Mouse (Mus musculus): ENCODE measurements at regions not wholly inside any gene's neighbourhood (a gene's known extent, or its start where the extent isn't known, plus 50 kb on each side); places are given as distances from the start of the nearest gene placed in this dataset.

- no peaks in the 10 kb centered on the region for H3K27me3 ChIP-seq (ENCODE audit: control insufficient read depth, insufficient read depth, low read length)
- H3K4me3 ChIP-seq (ENCODE audit: control insufficient read depth, low read depth, low read length): no peak overlapping the region
- no peaks in the 10 kb centered on the region for H3K36me3 ChIP-seq (ENCODE audit: control insufficient read depth, insufficient read depth, low read length)
- H3K27ac ChIP-seq (ENCODE audit: control insufficient read depth, insufficient read depth, low read depth, low read length): no peak overlapping the region
- TF ChIP-seq CTCF (IDR thresholded peaks at IDR 0.05; ENCODE audit: control insufficient read depth, insufficient read depth, insufficient replicate concordance, low read depth, low read length) (no peak), POLR2A (IDR thresholded peaks at IDR 0.05; ENCODE audit: control insufficient read depth, low read depth, low read length) (no peak)
- no peaks in the 10 kb centered on the region for H3K4me1 ChIP-seq (ENCODE audit: control insufficient read depth, insufficient read depth, low read length)
Observed at GRCm38 (mm10) chr15:62778899-62779298, 1066.1 kb downstream of the Gsdmc2 start.

DNA sequence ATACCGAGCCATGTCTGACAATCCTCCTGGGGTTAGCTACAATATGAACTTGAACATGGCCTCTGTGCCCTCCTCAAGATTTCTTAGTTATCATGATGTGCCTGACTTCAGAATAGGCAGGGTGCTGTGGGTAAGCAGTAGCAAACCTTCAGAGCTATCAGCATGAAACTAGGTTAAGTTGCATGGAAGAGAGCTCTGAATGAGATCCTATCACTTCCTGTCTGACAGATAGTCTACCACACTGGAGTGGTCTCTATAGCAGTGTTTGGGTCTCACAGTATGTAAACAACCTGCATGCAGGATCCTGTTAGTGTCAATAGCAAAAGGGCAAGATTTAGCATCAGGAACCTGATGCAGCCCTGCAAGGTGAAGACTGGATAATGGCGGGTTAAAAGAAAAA is 1092.3 kb downstream of the Gsdmc2 start:
- Histone ChIP-seq H3K36me3 (ENCODE audit: control insufficient read depth, insufficient read depth, low read length) (no peaks in the 10 kb centered on the region), H3K4me1 (ENCODE audit: control insufficient read depth, insufficient read depth, low read length) (no peaks in the 10 kb centered on the region), H3K27me3 (ENCODE audit: control insufficient read depth, insufficient read depth, low read length) (no peaks in the 10 kb centered on the region), H3K27ac (ENCODE audit: control insufficient read depth, insufficient read depth, low read depth, low read length) (no peak overlapping the region), H3K4me3 (ENCODE audit: control insufficient read depth, low read depth, low read length) (no peak overlapping the region)
- TF ChIP-seq POLR2A (IDR thresholded peaks at IDR 0.05; ENCODE audit: control insufficient read depth, low read depth, low read length): no peak
- no peak for TF ChIP-seq CTCF (IDR thresholded peaks at IDR 0.05; ENCODE audit: control insufficient read depth, insufficient read depth, insufficient replicate concordance, low read depth, low read length)

- no peak overlapping the region for H3K27ac ChIP-seq (ENCODE audit: control insufficient read depth, insufficient read depth, low read depth, low read length)
- no peaks in the 10 kb centered on the region for H3K4me1 ChIP-seq (ENCODE audit: control insufficient read depth, insufficient read depth, low read length)
- H3K36me3 ChIP-seq (ENCODE audit: control insufficient read depth, insufficient read depth, low read length): no peaks in the 10 kb centered on the region
- no peak overlapping the region for H3K4me3 ChIP-seq (ENCODE audit: control insufficient read depth, low read depth, low read length)
- H3K27me3 ChIP-seq (ENCODE audit: control insufficient read depth, insufficient read depth, low read length): no peaks in the 10 kb centered on the region
- no peak for TF ChIP-seq CTCF (IDR thresholded peaks at IDR 0.05; ENCODE audit: control insufficient read depth, insufficient read depth, insufficient replicate concordance, low read depth, low read length)
- no peak for TF ChIP-seq POLR2A (IDR thresholded peaks at IDR 0.05; ENCODE audit: control insufficient read depth, low read depth, low read length)
Observed at GRCm38 (mm10) chr15:62743879-62744278, 1101.1 kb downstream of the Gsdmc2 start.

GRCm38 (mm10) chr15:62740746-62741145 is 1104.2 kb downstream of the Gsdmc2 start:
- TF ChIP-seq CTCF (IDR thresholded peaks at IDR 0.05; ENCODE audit: control insufficient read depth, insufficient read depth, insufficient replicate concordance, low read depth, low read length): no peak
- TF ChIP-seq POLR2A (IDR thresholded peaks at IDR 0.05; ENCODE audit: control insufficient read depth, low read depth, low read length): no peak
- no peaks in the 10 kb centered on the region for H3K4me1 ChIP-seq (ENCODE audit: control insufficient read depth, insufficient read depth, low read length)
- H3K27ac ChIP-seq (ENCODE audit: control insufficient read depth, insufficient read depth, low read depth, low read length): no peak overlapping the region
- H3K27me3 ChIP-seq (ENCODE audit: control insufficient read depth, insufficient read depth, low read length): no peaks in the 10 kb centered on the region
- no peak overlapping the region for H3K4me3 ChIP-seq (ENCODE audit: control insufficient read depth, low read depth, low read length)
- no peaks in the 10 kb centered on the region for H3K36me3 ChIP-seq (ENCODE audit: control insufficient read depth, insufficient read depth, low read length)

GRCm38 (mm10) chr15:62735334-62735733 is 1109.6 kb downstream of the Gsdmc2 start:
- Histone ChIP-seq H3K27me3 (ENCODE audit: control insufficient read depth, insufficient read depth, low read length) (no peaks in the 10 kb centered on the region), H3K27ac (ENCODE audit: control insufficient read depth, insufficient read depth, low read depth, low read length) (no peak overlapping the region)
- TF ChIP-seq CTCF (IDR thresholded peaks at IDR 0.05; ENCODE audit: control insufficient read depth, insufficient read depth, insufficient replicate concordance, low read depth, low read length) (no peak), POLR2A (IDR thresholded peaks at IDR 0.05; ENCODE audit: control insufficient read depth, low read depth, low read length) (no peak)

DNA sequence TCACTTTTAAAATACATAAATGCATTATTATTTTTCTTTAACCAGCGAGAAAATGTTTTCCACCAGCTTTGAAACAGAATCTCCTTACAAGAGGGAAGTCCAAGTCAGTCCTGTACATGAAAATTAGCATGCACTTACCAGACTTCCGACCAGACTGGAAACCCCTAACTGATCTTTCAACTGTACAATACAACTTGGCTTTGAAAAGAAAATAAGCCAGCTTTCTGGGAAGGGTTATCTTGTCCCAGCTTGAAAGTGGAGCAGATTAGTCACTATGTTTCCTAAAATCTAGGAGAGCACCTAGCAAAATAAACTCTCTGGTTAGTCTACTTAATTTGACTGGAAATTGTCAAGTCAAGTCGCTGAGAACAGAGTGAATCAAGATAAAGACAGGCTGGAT is 1110.1 kb downstream of the Gsdmc2 start:
- H3K36me3 ChIP-seq (ENCODE audit: control insufficient read depth, insufficient read depth, low read length): no peaks in the 10 kb centered on the region
- H3K4me1 ChIP-seq (ENCODE audit: control insufficient read depth, insufficient read depth, low read length): no peaks in the 10 kb centered on the region
- H3K27ac ChIP-seq (ENCODE audit: control insufficient read depth, insufficient read depth, low read depth, low read length): no peak overlapping the region
- H3K4me3 ChIP-seq (ENCODE audit: control insufficient read depth, low read depth, low read length): no peak overlapping the region
- H3K27me3 ChIP-seq (ENCODE audit: control insufficient read depth, insufficient read depth, low read length): no peaks in the 10 kb centered on the region
- TF ChIP-seq POLR2A (IDR thresholded peaks at IDR 0.05; ENCODE audit: control insufficient read depth, low read depth, low read length) (no peak), CTCF (IDR thresholded peaks at IDR 0.05; ENCODE audit: control insufficient read depth, insufficient read depth, insufficient replicate concordance, low read depth, low read length) (no peak)

More at GRCm38 (mm10) chr15:62735334-62735733, 1109.6 kb downstream of the Gsdmc2 start:
- Histone ChIP-seq H3K4me1 (ENCODE audit: control insufficient read depth, insufficient read depth, low read length) (no peaks in the 10 kb centered on the region), H3K4me3 (ENCODE audit: control insufficient read depth, low read depth, low read length) (no peak overlapping the region), H3K36me3 (ENCODE audit: control insufficient read depth, insufficient read depth, low read length) (no peaks in the 10 kb centered on the region)

GRCm38 (mm10) chr15:62730524-62730923 is 1114.5 kb downstream of the Gsdmc2 start:
- H3K36me3 ChIP-seq (ENCODE audit: control insufficient read depth, insufficient read depth, low read length): no peaks in the 10 kb centered on the region
- H3K4me1 ChIP-seq (ENCODE audit: control insufficient read depth, insufficient read depth, low read length): no peaks in the 10 kb centered on the region

GRCm38 (mm10) chr15:62714265-62714664 is 1130.7 kb downstream of the Gsdmc2 start:
- H3K36me3 ChIP-seq (ENCODE audit: control insufficient read depth, insufficient read depth, low read length): no peaks in the 10 kb centered on the region
- no peak overlapping the region for H3K4me3 ChIP-seq (ENCODE audit: control insufficient read depth, low read depth, low read length)
- no peaks in the 10 kb centered on the region for H3K4me1 ChIP-seq (ENCODE audit: control insufficient read depth, insufficient read depth, low read length)
- H3K27ac ChIP-seq (ENCODE audit: control insufficient read depth, insufficient read depth, low read depth, low read length): no peak overlapping the region
- TF ChIP-seq CTCF (IDR thresholded peaks at IDR 0.05; ENCODE audit: control insufficient read depth, insufficient read depth, insufficient replicate concordance, low read depth, low read length): no peak
- TF ChIP-seq POLR2A (IDR thresholded peaks at IDR 0.05; ENCODE audit: control insufficient read depth, low read depth, low read length): no peak
- H3K27me3 ChIP-seq (ENCODE audit: control insufficient read depth, insufficient read depth, low read length): no peaks in the 10 kb centered on the region

More at GRCm38 (mm10) chr15:62730524-62730923, 1114.5 kb downstream of the Gsdmc2 start:
- H3K4me3 ChIP-seq (ENCODE audit: control insufficient read depth, low read depth, low read length): no peak overlapping the region
- no peaks in the 10 kb centered on the region for H3K27me3 ChIP-seq (ENCODE audit: control insufficient read depth, insufficient read depth, low read length)
- TF ChIP-seq CTCF (IDR thresholded peaks at IDR 0.05; ENCODE audit: control insufficient read depth, insufficient read depth, insufficient replicate concordance, low read depth, low read length) (no peak), POLR2A (IDR thresholded peaks at IDR 0.05; ENCODE audit: control insufficient read depth, low read depth, low read length) (no peak)
- H3K27ac ChIP-seq (ENCODE audit: control insufficient read depth, insufficient read depth, low read depth, low read length): no peak overlapping the region

Measured in testis, adult 2 months (tissue).